Mouse (Mus musculus): ENCODE results near the gene Gabbr2. TPM values are rescaled to one million over a fixed set of nuclear protein-coding genes. Genes with fewer than 3 reads are reported as not detected.

Gabbr2 gene
- polyA plus RNA-seq, 1 experiment from 2014 or later = 0.09 TPM

DNA sequence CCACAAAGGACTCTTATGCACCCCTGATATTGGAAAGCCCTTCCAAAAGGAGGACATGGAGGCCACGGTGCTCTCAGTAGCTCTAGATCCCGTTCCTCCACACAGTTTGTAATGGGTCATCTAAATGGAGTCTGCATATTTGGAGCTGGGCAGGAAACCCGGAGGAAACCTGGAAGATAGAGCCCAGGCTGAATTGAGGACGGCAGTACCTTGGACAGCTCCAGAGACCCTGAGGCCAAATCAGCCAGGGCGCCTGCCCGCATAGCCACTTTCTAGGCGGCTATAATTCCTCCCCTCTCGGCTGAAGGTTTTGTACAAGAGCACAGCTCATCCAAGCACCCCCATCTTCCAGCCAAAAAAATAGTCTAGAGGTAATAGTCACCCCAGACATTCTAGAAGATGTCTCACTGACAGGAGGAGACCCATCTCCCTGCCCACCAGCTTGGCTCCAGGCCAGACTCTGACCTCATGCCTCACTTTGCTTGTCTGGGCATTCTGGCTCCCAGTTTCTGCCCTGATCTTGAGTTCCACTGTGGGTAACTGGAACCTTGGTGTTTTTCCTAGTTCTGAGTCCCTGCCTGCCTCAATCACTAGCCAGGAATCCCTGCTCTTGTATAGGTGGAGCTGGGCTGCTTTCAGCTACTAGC lies 1.3 kb upstream of the Gabbr2 start:
- Histone ChIP-seq H3K36me3 (ENCODE audit: control insufficient read depth, insufficient read depth, low read length) (no peaks in the 10 kb centered on the region), H3K27ac (ENCODE audit: low read length) (no peak overlapping the region), H3K4me2 (replicated peaks; ENCODE audit: low read depth, low read length) (no peak overlapping the region), H3K9me3 (ENCODE audit: control insufficient read depth, low read depth, low read length) (no peaks in the 10 kb centered on the region), H3K4me1 (ENCODE audit: control insufficient read depth, insufficient read depth, low read length) (peaks cover 5% of the 10 kb centered on the region; the same call in 1 of the 2 replicates), H3K27me3 (ENCODE audit: control insufficient read depth, insufficient read depth, low read length) (peaks cover 44% of the 10 kb centered on the region), H3K4me3 (ENCODE audit: low read depth, low read length) (no peak overlapping the region), H3K9ac (replicated peaks; ENCODE audit: low read depth, low read length) (no peak overlapping the region)
- no peak for ATAC-seq (ENCODE audit: insufficient number of reproducible peaks, insufficient read depth, low FRiP score, low read depth)
- WGBS = 5% methylated on average over 8 of the region's 8 CpGs

DNA sequence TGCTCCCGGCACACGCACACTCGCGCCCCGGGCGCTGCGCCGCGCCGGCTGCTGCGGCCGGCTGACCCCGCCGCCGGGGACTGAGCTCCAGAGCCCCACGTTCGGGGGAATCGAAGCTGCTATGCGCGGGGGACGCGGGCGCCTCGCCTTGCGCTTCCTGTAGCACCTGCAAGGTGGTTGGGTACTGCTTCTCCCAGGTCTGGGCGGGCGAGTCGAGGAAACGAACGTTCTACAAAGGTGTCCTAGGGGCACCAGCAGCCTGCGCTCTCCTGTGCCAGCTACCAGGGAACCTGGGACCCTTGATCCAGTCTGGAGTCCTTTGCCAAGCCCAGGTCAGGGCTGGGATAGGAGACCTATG lies 265 bp upstream of the Gabbr2 start:
- no peak overlapping the region for H3K27ac ChIP-seq (ENCODE audit: low read length)
- peak overlapping the region; percentile 92 for H3K4me2 ChIP-seq (replicated peaks; ENCODE audit: low read depth, low read length)
- peaks cover 5% of the 10 kb centered on the region; the same call in 1 of the 2 replicates for H3K4me1 ChIP-seq (ENCODE audit: control insufficient read depth, insufficient read depth, low read length)
- ATAC-seq (ENCODE audit: insufficient number of reproducible peaks, insufficient read depth, low FRiP score, low read depth) = no peak
- H3K4me3 ChIP-seq (ENCODE audit: low read depth, low read length) = peak overlapping the region; percentile 42
- H3K9ac ChIP-seq (replicated peaks; ENCODE audit: low read depth, low read length) = no peak overlapping the region; the same call in 1 of the 2 replicates
- H3K36me3 ChIP-seq (ENCODE audit: control insufficient read depth, insufficient read depth, low read length) = no peaks in the 10 kb centered on the region
- H3K9me3 ChIP-seq (ENCODE audit: control insufficient read depth, low read depth, low read length) = no peaks in the 10 kb centered on the region
- H3K27me3 ChIP-seq (ENCODE audit: control insufficient read depth, insufficient read depth, low read length) = peaks cover 44% of the 10 kb centered on the region
- under 1% methylated on average over 31 of the region's 31 CpGs for WGBS

DNA sequence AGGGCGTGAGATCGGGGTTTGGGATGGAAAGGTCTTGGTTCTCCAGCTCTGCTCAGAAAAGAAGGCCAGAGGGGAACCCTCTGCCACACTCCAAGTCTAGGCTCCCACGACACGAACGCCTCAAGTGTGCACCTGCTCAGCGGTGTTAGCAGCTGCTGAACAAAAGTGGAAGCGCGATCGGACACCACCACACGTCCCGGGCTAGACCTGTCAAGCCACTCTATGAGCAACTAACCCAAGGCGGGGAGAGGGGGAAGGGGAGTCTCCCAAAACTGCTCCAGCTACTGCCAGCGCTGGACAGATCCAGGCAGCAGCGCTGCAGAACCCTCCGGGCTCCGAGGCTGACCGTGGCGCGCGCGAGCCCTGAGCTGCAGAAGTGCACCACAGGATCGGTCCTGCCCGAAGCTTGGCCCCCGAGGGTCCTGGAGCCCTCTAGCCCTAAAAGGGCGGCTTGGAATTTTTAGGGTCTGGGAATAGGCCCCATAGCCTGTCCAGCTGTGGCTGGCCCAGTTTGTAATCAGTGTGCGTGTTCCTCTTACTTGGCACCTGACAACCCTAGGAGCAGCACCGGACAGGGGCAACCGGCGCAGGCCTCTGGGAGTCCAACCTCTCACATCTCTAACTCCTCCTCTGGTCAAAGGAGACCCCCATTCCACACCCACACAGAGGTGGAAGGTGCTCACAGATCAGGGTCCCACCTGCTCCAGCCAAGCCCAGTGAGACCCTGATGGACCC lies 1.2 kb downstream of the Gabbr2 start:
- Histone ChIP-seq H3K4me2 (replicated peaks; ENCODE audit: low read depth, low read length) (no peak overlapping the region), H3K36me3 (ENCODE audit: control insufficient read depth, insufficient read depth, low read length) (no peaks in the 10 kb centered on the region), H3K9ac (replicated peaks; ENCODE audit: low read depth, low read length) (no peak overlapping the region), H3K9me3 (ENCODE audit: control insufficient read depth, low read depth, low read length) (no peaks in the 10 kb centered on the region), H3K27ac (ENCODE audit: low read length) (no peak overlapping the region), H3K4me1 (ENCODE audit: control insufficient read depth, insufficient read depth, low read length) (peaks cover 5% of the 10 kb centered on the region; the same call in 1 of the 2 replicates), H3K4me3 (ENCODE audit: low read depth, low read length) (0 out of 2 replicates have a peak overlapping the region, but pooled peaks have one; percentile 42), H3K27me3 (ENCODE audit: control insufficient read depth, insufficient read depth, low read length) (peaks cover 44% of the 10 kb centered on the region)
- 4% methylated on average over 29 of the region's 29 CpGs for WGBS
- peak; percentile 26; the same call in 1 of the 2 replicates for ATAC-seq (ENCODE audit: insufficient number of reproducible peaks, insufficient read depth, low FRiP score, low read depth)

DNA sequence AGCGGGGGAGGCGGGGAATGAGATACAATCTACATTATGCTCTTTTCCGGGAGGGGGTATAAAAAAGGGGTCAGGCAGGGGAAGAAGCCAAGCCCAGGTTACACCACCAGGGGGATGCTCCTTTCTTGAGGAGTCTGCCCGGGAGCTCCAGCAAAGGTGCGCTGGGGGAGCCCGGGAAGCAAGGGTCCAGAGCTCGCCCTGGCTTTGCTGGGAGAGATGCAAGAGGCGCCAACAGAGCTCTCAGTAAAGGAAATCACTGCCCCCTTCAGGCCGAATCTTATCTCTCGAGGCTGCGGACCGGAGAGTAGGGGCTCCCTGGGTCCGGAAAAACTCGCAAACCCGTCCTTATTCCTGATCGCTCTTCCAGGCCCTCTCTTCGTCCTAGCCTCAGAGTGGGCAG lies 1.8 kb downstream of the Gabbr2 start:
- 0 out of 2 replicates have a peak, but pooled peaks have one; percentile 31 for ATAC-seq (ENCODE audit: insufficient number of reproducible peaks, insufficient read depth, low FRiP score, low read depth)
- Histone ChIP-seq H3K36me3 (ENCODE audit: control insufficient read depth, insufficient read depth, low read length) (no peaks in the 10 kb centered on the region), H3K4me1 (ENCODE audit: control insufficient read depth, insufficient read depth, low read length) (peaks cover 5% of the 10 kb centered on the region; the same call in 1 of the 2 replicates), H3K9ac (replicated peaks; ENCODE audit: low read depth, low read length) (no peak overlapping the region), H3K9me3 (ENCODE audit: control insufficient read depth, low read depth, low read length) (no peaks in the 10 kb centered on the region), H3K27ac (ENCODE audit: low read length) (no peak overlapping the region), H3K27me3 (ENCODE audit: control insufficient read depth, insufficient read depth, low read length) (peaks cover 44% of the 10 kb centered on the region), H3K4me2 (replicated peaks; ENCODE audit: low read depth, low read length) (no peak overlapping the region), H3K4me3 (ENCODE audit: low read depth, low read length) (no peak overlapping the region)
- WGBS = 5% methylated on average over 17 of the region's 17 CpGs

DNA sequence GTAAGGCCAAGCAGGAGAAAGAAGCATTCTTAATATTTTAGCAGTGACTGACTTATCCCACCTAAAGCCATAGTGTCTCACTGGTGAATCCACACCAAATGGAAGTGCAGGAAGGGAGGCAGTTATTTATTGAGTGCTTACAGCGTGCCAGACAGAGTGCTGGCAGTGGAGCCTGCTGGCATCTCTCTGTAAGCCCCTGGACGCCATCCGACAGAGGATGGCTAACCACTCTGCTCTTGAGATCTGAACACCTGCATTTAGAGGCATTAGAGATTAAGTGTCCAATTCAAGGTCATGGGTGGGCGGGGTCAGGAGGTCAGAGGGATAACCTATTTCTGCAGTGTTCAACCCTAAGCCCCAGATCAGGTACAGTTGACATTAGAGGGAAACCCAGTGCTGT lies 2.8 kb downstream of the Gabbr2 start:
- Histone ChIP-seq H3K27ac (ENCODE audit: low read length) (no peak overlapping the region), H3K36me3 (ENCODE audit: control insufficient read depth, insufficient read depth, low read length) (no peaks in the 10 kb centered on the region), H3K27me3 (ENCODE audit: control insufficient read depth, insufficient read depth, low read length) (peaks cover 39% of the 10 kb centered on the region), H3K4me1 (ENCODE audit: control insufficient read depth, insufficient read depth, low read length) (peaks cover 5% of the 10 kb centered on the region; the same call in 1 of the 2 replicates), H3K4me2 (replicated peaks; ENCODE audit: low read depth, low read length) (no peak overlapping the region), H3K9ac (replicated peaks; ENCODE audit: low read depth, low read length) (no peak overlapping the region), H3K9me3 (ENCODE audit: control insufficient read depth, low read depth, low read length) (no peaks in the 10 kb centered on the region), H3K4me3 (ENCODE audit: low read depth, low read length) (no peak overlapping the region)
- ATAC-seq (ENCODE audit: insufficient number of reproducible peaks, insufficient read depth, low FRiP score, low read depth) = no peak
- WGBS = 67% methylated on average over 4 of the region's 4 CpGs

DNA sequence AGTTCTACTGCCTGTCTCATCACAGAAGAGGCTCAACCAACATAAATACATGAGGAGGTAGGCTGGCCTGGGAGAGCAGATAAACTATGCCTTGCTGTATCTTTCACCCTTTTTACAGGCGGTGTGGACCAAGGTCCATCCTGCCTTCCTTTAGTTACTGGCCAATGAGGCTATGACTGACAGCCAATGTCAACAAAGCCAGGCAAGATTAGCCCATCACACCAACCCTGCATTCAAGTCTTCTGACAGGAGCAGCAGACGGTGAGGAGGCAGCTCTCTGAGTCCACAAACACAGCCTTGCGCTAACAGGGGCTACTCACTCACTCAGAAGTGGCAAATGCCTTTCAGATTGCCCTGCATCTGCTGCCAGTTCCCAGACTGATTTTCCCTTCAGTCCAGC lies 3.4 kb downstream of the Gabbr2 start:
- 34% methylated on average over 3 of the region's 3 CpGs for WGBS

DNA sequence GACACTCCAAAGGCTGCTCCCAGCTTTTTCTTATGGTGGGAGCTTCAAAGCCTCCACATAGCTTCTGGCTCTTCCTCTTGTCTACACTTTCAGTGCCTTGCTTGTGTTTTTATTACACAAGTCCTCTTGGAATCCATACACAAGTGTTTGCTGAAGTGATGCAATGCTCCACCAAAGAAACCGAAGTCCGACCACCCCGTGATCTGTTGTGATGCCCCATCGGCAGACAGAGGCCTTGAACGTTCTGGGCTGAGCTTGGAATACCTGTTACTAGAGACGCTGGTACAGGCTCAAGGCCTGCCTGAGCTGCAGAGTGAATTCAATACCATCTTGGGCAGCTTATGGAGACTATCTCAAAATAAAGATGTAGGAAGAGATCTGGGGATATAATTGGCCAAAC lies 3.9 kb downstream of the Gabbr2 start:
- Histone ChIP-seq H3K27ac (ENCODE audit: low read length) (no peak overlapping the region), H3K9ac (replicated peaks; ENCODE audit: low read depth, low read length) (no peak overlapping the region), H3K4me3 (ENCODE audit: low read depth, low read length) (no peak overlapping the region), H3K4me2 (replicated peaks; ENCODE audit: low read depth, low read length) (no peak overlapping the region), H3K4me1 (ENCODE audit: control insufficient read depth, insufficient read depth, low read length) (peaks cover 5% of the 10 kb centered on the region; the same call in 1 of the 2 replicates), H3K9me3 (ENCODE audit: control insufficient read depth, low read depth, low read length) (no peaks in the 10 kb centered on the region), H3K36me3 (ENCODE audit: control insufficient read depth, insufficient read depth, low read length) (no peaks in the 10 kb centered on the region), H3K27me3 (ENCODE audit: control insufficient read depth, insufficient read depth, low read length) (peaks cover 39% of the 10 kb centered on the region)
- 89% methylated on average over 6 of the region's 6 CpGs for WGBS
- no peak for ATAC-seq (ENCODE audit: insufficient number of reproducible peaks, insufficient read depth, low FRiP score, low read depth)

More for the DNA sequence above, 3.4 kb downstream of the Gabbr2 start:
- H3K4me1 ChIP-seq (ENCODE audit: control insufficient read depth, insufficient read depth, low read length) = peaks cover 5% of the 10 kb centered on the region; the same call in 1 of the 2 replicates
- H3K4me2 ChIP-seq (replicated peaks; ENCODE audit: low read depth, low read length) = no peak overlapping the region
- no peak overlapping the region for H3K27ac ChIP-seq (ENCODE audit: low read length)
- no peak overlapping the region for H3K4me3 ChIP-seq (ENCODE audit: low read depth, low read length)
- no peaks in the 10 kb centered on the region for H3K9me3 ChIP-seq (ENCODE audit: control insufficient read depth, low read depth, low read length)
- no peaks in the 10 kb centered on the region for H3K36me3 ChIP-seq (ENCODE audit: control insufficient read depth, insufficient read depth, low read length)
- no peak overlapping the region for H3K9ac ChIP-seq (replicated peaks; ENCODE audit: low read depth, low read length)
- peaks cover 39% of the 10 kb centered on the region for H3K27me3 ChIP-seq (ENCODE audit: control insufficient read depth, insufficient read depth, low read length)
- ATAC-seq (ENCODE audit: insufficient number of reproducible peaks, insufficient read depth, low FRiP score, low read depth) = no peak

DNA sequence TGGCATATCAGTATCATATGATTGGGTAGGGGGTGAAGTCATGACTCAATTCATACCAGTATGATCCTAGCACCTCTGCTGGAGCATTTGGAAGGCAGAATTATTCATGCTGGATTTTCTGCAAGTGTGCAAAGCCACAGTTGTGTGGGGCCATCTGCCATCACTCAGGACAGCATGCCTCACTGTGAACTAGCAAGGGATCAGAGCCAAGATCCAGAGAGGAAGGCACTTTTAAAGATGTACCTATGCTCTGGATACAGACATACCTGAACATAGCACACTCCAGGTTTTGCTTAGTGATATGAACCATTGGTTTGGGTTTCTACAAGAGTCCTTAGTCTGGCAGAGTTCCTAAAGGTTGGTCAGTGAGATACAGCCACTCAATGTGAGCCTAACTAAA lies 5.6 kb downstream of the Gabbr2 start:
- Histone ChIP-seq H3K4me2 (replicated peaks; ENCODE audit: low read depth, low read length) (no peak overlapping the region), H3K4me3 (ENCODE audit: low read depth, low read length) (no peak overlapping the region), H3K27ac (ENCODE audit: low read length) (no peak overlapping the region), H3K9ac (replicated peaks; ENCODE audit: low read depth, low read length) (no peak overlapping the region), H3K4me1 (ENCODE audit: control insufficient read depth, insufficient read depth, low read length) (no peaks in the 10 kb centered on the region; the same call in 1 of the 2 replicates), H3K27me3 (ENCODE audit: control insufficient read depth, insufficient read depth, low read length) (peaks cover 23% of the 10 kb centered on the region), H3K36me3 (ENCODE audit: control insufficient read depth, insufficient read depth, low read length) (no peaks in the 10 kb centered on the region), H3K9me3 (ENCODE audit: control insufficient read depth, low read depth, low read length) (no peaks in the 10 kb centered on the region)
- no peak for ATAC-seq (ENCODE audit: insufficient number of reproducible peaks, insufficient read depth, low FRiP score, low read depth)

Data from stomach, embryonic 14.5 days (tissue).